Mouse (Mus musculus) adrenal gland, adult 8-10 months (tissue): ENCODE results near the gene Spib. TPM values are rescaled to one million over a fixed set of nuclear protein-coding genes. Genes with fewer than 3 reads are reported as not detected.
A peak's percentile ranks its signal among the peaks of the same experiment; 100 is the strongest.

Experiments
- DNase-seq: peaks from one replicate; pipeline ENCODE4 v3.0.0; 2022
- total RNA-seq, 4 experiments: library from RNA; stranded (reverse); gene quantifications; 2 replicates each; pipeline ENCODE4 v1.2.4; 2022

Spib gene
- total RNA-seq: under 1 TPM; 0.32 to 0.77 (median 0.43) TPM

- DNase-seq: no peak
Measured at GRCm38 (mm10) chr7:44531946-44532732, at the start of gene Spib. Spib (minus strand) TSS chr7:44532071.

DNA sequence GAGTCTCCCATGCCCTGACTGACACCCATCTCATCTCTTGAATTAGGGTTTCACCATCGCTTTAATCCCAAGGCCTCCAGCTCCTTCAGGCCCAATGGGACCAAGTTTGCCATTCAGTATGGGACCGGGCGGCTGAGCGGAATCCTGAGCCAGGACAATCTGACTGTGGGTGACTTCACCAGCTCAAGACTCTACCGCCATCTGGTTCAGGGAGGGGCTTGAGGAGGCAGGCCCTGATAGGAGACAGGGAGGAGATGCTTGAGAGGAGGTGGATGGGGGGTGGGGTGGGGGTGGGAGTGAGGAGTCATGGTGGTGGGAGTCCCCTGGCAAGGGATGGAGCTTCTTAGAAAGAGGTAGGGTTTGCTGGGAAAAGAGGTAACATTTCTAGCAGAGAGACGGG is 49.8 kb upstream of the Spib start:
- no peak for DNase-seq

GRCm38 (mm10) chr7:44576333-44576844 is 44.5 kb upstream of the Spib start:
- DNase-seq: no peak

DNA sequence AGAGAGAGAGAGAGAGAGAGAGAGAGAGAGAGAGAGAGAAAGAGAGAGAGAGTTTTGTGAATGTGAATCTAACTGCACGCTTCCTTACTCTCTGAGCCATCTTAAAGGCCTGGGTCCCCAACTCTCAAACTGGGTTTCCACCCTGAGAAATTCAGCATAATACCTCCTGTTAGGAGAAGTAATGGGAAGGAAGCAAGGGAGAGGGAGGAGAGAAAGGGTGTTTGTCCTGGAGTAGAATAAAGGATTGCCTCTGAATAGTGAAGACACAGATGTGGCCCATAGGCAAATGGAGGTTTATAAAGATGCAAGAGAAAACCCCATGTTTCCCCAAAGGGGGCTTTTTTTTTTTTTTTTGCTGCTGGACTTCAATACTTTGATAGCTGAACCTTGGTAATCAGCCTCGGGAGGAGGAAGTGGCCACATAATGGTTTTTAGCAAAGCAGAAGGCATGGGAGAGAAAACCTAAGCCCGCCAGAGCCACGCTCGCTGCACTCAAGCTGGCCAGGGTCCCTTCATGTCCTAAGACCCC is 41.1 kb upstream of the Spib start:
- no peak for DNase-seq

GRCm38 (mm10) chr7:44572213-44572701 is 40.4 kb upstream of the Spib start, which contains the start of gene Napsa:
Napsa (plus strand) TSS chr7:44572380.
- DNase-seq: no peak

DNA sequence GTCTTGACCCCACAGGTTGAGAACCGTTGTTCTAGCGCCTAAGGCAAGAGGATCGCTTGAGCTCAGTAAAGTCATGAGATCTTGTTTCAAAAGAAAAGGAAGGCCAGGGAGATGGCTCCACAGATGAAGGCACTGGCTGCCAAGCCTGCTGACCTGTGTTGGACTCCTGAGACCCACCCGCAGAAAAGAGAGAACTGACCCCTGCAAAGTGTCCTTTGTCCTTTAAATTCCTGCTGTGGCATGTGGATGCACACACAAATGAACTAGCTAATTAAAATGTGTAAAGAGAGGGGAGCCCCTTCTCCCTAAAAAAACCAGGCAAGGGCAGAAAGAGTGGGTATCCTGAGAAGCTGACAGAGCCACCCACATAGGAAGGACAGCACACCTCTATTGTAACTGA is 39.9 kb upstream of the Spib start:
- DNase-seq: no peak

- DNase-seq: no peak
Measured at GRCm38 (mm10) chr7:44570989-44571388, 39.1 kb upstream of the Spib start.

DNA sequence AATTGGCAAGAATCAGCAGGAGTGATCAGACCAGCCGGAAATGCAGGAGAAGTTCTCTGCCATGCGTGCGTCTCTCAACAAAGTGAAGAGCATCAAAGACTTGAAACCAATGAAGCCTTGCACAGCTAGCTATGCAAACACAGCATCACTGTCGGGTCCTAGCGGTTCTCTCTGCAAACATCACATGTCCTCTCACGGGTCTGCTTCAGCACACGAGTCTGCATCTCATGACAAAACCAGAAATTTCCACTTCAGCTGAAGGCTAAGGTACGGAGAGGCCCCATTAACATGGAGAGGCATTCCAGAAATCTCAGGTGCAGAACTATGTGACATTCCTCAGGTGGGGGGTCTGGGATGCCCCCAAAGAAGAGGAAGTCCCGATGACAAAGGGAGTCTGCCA is 36.9 kb upstream of the Spib start:
- no peak for DNase-seq

DNA sequence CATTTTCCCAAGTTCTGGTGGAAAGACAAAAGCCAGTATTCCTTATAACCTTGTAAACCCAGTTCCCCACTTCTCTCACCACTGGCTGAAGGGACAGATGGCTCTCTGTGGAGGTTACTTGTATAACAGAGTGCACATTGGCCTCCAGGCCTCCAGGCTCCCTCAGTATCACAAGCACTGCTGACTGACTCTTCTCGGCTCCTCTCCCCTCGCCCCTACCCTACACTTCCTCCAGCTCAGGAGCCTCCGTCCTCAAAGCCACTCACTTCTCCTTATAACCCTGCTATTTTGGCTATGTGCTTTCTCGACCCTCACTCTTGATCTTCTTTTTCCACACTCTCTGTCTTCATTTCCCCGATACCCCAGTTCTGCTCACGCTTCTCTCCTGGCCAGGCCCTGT is 33.5 kb upstream of the Spib start:
- DNase-seq: no peak

DNA sequence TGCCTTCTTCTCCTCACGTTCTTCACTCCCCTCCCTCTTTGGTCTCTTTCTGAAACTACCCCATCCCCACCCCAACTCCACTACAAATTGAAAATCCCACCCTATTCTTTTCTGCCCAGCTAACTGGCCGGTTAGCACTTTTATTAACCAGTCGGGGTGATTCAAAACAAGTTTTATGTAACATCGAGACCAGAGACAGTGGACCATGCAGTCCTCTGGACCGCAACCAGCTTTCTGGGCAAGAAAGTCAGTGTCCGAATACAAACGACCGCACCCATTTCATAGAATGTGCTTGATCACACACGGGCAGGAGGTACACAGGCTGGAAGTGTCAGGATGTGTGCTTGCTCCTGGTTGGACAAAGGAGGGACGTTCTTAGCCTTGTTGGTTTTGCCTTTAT is 32.6 kb upstream of the Spib start:
- DNase-seq: no peak

DNA sequence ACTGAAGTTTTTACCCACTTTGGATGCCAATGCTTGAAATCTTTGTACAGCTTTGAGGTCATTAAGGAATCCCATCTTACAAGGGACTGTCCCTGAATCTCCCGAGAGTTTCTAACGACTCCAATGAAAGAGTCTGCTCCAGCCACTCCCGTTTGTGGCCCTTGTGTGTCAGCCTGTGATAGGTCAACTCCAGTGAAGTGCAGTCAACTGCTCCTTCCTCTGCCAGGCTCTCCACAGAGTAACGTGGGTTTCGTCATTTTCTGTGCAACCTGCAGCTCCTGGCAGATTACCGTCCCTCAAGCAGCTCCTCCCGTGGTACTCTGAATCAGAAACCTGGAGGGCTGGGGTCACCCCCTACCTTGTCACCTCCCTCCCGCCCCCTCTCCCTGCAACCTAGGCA is 31.4 kb upstream of the Spib start:
- no peak for DNase-seq

- peak; percentile 48 for DNase-seq
Measured at GRCm38 (mm10) chr7:44560435-44561400, 28.8 kb upstream of the Spib start.

DNA sequence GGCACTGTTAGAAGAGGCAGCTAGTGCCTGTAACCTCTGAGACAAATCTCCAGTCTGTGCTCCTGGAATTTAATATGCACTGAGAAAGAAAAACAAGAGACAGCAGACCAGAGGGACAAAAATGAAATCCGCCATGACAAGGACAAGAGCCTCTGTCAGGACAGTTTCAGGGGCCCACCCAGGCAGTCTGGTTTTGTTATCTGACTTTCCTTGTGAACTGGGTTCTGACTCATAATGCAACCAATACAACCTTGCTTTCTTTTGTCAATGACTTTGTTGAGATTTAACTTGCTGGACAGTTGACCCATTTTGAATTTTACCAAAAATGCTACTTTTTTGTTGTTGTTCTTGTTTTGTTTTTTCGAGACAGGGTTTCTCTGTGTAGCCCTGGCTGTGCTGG is 25.8 kb upstream of the Spib start:
- no peak for DNase-seq

- peak; percentile 96 for DNase-seq
Measured at GRCm38 (mm10) chr7:44553826-44554225, 22.0 kb upstream of the Spib start, which contains the start of gene Nr1h2. Nr1h2 (minus strand) TSS chr7:44553951.

GRCm38 (mm10) chr7:44553196-44553764 is 21.4 kb upstream of the Spib start:
- peak; percentile 72 for DNase-seq

DNA sequence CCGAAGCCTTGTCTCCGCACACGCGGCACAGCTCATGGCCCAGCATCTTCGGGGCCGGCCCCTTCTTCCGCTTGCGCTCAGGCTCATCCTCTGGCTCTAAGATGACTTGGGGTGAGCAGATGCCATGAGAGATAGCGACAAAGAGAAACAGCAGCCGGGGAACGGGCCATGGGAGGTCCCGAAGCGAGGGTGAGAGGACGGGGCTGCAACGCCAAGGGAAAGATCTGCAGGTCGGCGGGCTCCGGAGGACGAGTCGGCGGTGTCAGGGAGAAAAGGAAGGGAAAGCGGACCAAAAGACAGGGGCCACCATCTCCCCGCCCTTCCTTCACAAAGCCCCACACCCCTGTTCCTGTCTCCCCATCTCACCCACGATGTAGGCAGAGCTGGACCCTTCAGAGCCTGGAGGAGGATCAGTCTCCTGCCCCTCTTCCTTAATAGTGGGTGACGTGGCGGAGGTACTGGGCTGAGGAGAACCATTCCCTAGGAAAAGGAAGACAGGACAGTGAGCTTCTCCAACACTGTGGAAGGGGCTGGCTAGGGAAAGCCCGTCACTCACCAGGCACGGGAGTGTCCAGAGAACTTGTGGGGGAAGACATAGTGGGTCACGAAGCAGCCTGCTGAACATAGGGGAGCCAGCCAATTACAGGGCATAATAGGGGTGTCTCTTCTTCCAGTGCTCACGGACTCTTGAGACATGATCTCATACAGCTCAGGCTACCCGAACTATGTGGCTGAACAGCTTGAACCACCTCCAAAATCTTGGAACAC is 20.5 kb upstream of the Spib start:
- DNase-seq: no peak

GRCm38 (mm10) chr7:44551731-44552130 is 19.9 kb upstream of the Spib start:
- DNase-seq: no peak

- DNase-seq: no peak
Measured at GRCm38 (mm10) chr7:44551301-44551700, 19.4 kb upstream of the Spib start.

DNA sequence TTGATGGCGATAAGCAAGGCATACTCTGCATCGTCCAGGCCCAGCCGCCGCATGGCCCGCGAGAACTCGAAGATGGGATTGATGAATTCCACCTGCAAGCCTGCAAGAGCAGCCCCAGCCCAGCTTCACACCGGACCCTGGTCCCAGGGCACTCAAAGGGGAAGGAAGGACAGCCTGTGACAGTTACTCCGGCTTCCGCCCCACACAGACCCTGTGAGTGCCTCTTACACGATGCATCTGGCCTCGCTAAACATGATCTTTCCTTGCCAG is 18.5 kb upstream of the Spib start:
- DNase-seq: no peak

- no peak for DNase-seq
Measured at GRCm38 (mm10) chr7:44549621-44550408, 17.9 kb upstream of the Spib start.

- DNase-seq: peak; percentile 99
Measured at GRCm38 (mm10) chr7:44548497-44549087, 16.7 kb upstream of the Spib start, which contains the start of gene Pold1. Pold1 (minus strand) TSS chr7:44548849.
